Mouse (Mus musculus) liver, postnatal 0 days (tissue): Measurements from ENCODE around the gene Zp3r. TPM values are rescaled to one million over a fixed set of nuclear protein-coding genes. Genes with fewer than 3 reads are reported as not detected.
"Not testable (repeated sequence)": the region's sequence is repeated elsewhere in the genome, so short reads cannot be mapped to it uniquely, and the experiment has no call there.

Source experiments
- ATAC-seq: fragments of 200-750 bp; cut with Nextera tagmentation; 2 replicates; pipeline ENCODE4 v1.8.0; 2017; ENCODE audit warnings: mild to moderate bottlenecking, moderate library complexity
- DNase-seq: peaks from one replicate; pipeline ENCODE4 v3.0.0-alpha.2; 2016
- H3K27ac ChIP-seq: fragments of 300-500 bp; sonication (generic); 2 replicates; pipeline ENCODE4 v1.5.1; 2014; ENCODE audit warnings: antibody characterized with exemption, moderate library complexity, mild to moderate bottlenecking, low read depth
- H3K27me3 ChIP-seq: fragments of 300-500 bp; sonication (generic); 2 replicates; pipeline ENCODE4 v1.6.1; 2014; ENCODE audit warnings: low read length, control low read depth, mixed read lengths; ENCODE audit not compliant: insufficient read depth
- H3K36me3 ChIP-seq: fragments of 300-500 bp; sonication (generic); replicated peaks from 2 replicates; pipeline ENCODE4 v1.6.1; 2014; ENCODE audit warnings: mild to moderate bottlenecking, control low read depth, low read length, moderate library complexity, mixed read lengths; ENCODE audit not compliant: insufficient read depth
- H3K4me1 ChIP-seq: fragments of 300-500 bp; sonication (generic); 2 replicates; pipeline ENCODE4 v1.6.1; 2014; ENCODE audit warnings: antibody characterized with exemption, mild to moderate bottlenecking, control low read depth; ENCODE audit not compliant: insufficient read depth
- H3K4me2 ChIP-seq: fragments of 300-500 bp; sonication (generic); 2 replicates; pipeline ENCODE4 v1.6.1; 2014; ENCODE audit warnings: low read depth, mild to moderate bottlenecking, low read length, moderate library complexity, mixed read lengths
- H3K4me3 ChIP-seq: fragments of 300-500 bp; sonication (generic); 2 replicates; pipeline ENCODE4 v1.5.1; 2014; ENCODE audit warnings: low read depth, low read length
- H3K9ac ChIP-seq: fragments of 300-500 bp; sonication (generic); replicated peaks from 2 replicates; pipeline ENCODE4 v1.6.1; 2014; ENCODE audit warnings: mild to moderate bottlenecking, moderate library complexity
- H3K9me3 ChIP-seq: fragments of 300-500 bp; sonication (generic); 2 replicates; pipeline ENCODE4 v1.6.1; 2016; ENCODE audit warnings: mild to moderate bottlenecking, control low read depth, low read length, mixed read lengths
- CTCF ChIP-seq: sonication (generic); IDR thresholded peaks from 2 replicates; pipeline ENCODE4 v1.5.1; 2016; ENCODE audit warnings: antibody characterized with exemption, low read depth
- EP300 ChIP-seq: IDR thresholded peaks from 2 replicates; pipeline ENCODE4 v1.6.1; 2016; ENCODE audit warnings: antibody characterized with exemption, low read depth, mild to moderate bottlenecking
- WGBS: fragments of 180-500 bp; shearing (Covaris S2); extraction: QIAGEN DNeasy Blood & Tissue Kit; methylation state at CpG from one replicate; pipeline ENCODE4 v1.1.7; 2014; ENCODE audit not compliant: insufficient replicate concordance; 5-methylcytosine and 5-hydroxymethylcytosine counted together
- polyA plus RNA-seq: library from polyadenylated mRNA; unstranded; fragments of >200 nt; fragmentation: Nextera tagmentation; extraction: Ambion mirVana; gene quantifications from 2 replicates; pipeline ENCODE4 v1.2.1, GENCODE M21; 2015

Zp3r gene
- not detected in 2 replicates for polyA plus RNA-seq

DNA sequence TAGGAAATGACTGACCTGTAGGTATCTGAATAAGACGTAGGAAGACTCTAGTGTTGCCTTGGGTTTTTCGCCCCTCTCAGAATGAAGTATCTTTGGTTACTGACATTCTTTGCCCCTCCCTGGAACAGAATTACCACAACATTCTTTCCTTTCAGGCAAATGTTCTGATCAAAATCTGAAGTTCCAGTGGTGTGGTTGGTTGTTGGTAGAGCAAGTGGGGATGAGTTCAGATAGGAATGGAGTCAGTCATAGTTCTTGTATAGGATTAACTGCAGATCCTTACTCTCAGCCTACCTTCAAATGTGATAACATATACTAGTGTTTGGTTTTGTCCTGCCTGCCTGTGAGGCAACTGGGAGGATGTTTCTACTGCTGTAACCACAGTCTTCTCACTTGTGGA, at the start of gene Zp3r:
Gene Zp3r (minus strand): TSS at position 101 of the 400 bp plus-strand sequence.
- H3K27ac ChIP-seq: no peak within 1 kb of the TSS
- 73% methylated on average over 2 of the region's 2 CpGs for WGBS
- DNase-seq (no peak), ATAC-seq (no peak)
- H3K27me3 ChIP-seq: no peaks in the 10 kb centered on the region
- no peaks in the 10 kb centered on the region for H3K36me3 ChIP-seq
- no peaks in the 10 kb centered on the region for H3K4me1 ChIP-seq
- H3K9me3 ChIP-seq: no peaks in the 10 kb centered on the region
- H3K4me2 ChIP-seq: no peak within 1 kb of the TSS
- no peak for TF ChIP-seq CTCF
- TF ChIP-seq EP300: no peak
- H3K9ac ChIP-seq: no peak within 1 kb of the TSS
- no peak within 1 kb of the TSS for H3K4me3 ChIP-seq

- TF ChIP-seq CTCF: no peak
- peak; percentile 75 for TF ChIP-seq EP300
- H3K4me3 ChIP-seq: no peak overlapping the region
- H3K4me1 ChIP-seq: peaks cover 6% of the 10 kb centered on the region; the same call in 1 of the 2 replicates
- H3K4me2 ChIP-seq: no peak overlapping the region
- H3K9me3 ChIP-seq: no peaks in the 10 kb centered on the region
- H3K27me3 ChIP-seq: no peaks in the 10 kb centered on the region
- DNase-seq (no peak), ATAC-seq (peak; percentile 92)
- 53% methylated on average over 2 of the region's 2 CpGs for WGBS
- no peak overlapping the region for H3K9ac ChIP-seq
- H3K27ac ChIP-seq: 0 out of 2 replicates have a peak overlapping the region, but pooled peaks have one; percentile 13
- H3K36me3 ChIP-seq: no peaks in the 10 kb centered on the region
Observed at GRCm38 (mm10) chr1:130678551-130678950, 49.1 kb upstream of the Zp3r start.

GRCm38 (mm10) chr1:130663576-130663975, 34.2 kb upstream of the Zp3r start:
- not testable (repeated sequence) for H3K36me3 ChIP-seq, H3K9ac ChIP-seq, H3K27ac ChIP-seq, DNase-seq, ATAC-seq, H3K9me3 ChIP-seq, H3K4me3 ChIP-seq, H3K4me1 ChIP-seq, H3K4me2 ChIP-seq, H3K27me3 ChIP-seq
- 65% methylated on average over 5 of the region's 5 CpGs for WGBS

GRCm38 (mm10) chr1:130661454-130661853, 32.0 kb upstream of the Zp3r start, which contains the start of gene C4bp:
Gene C4bp, minus strand, starts transcription at chr1:130661632.
- Histone ChIP-seq H3K9ac (no peak within 1 kb of the TSS), H3K27ac (no peak within 1 kb of the TSS), H3K4me2 (peak within 1 kb of the TSS; percentile 46), H3K9me3 (no peaks in the 10 kb centered on the region), H3K27me3 (no peaks in the 10 kb centered on the region), H3K4me3 (no peak within 1 kb of the TSS), H3K36me3 (no peaks in the 10 kb centered on the region), H3K4me1 (peaks cover 4% of the 10 kb centered on the region)
- DNase-seq: no peak
- WGBS: 50% methylated on average over 3 of the region's 3 CpGs
- ATAC-seq: peak; percentile 53; the same call in 1 of the 2 replicates
- TF ChIP-seq CTCF (no peak), EP300 (no peak)

- not testable (repeated sequence) for H3K9me3 ChIP-seq, H3K4me1 ChIP-seq, DNase-seq, H3K4me3 ChIP-seq, ATAC-seq, H3K27ac ChIP-seq, H3K27me3 ChIP-seq, H3K9ac ChIP-seq, H3K4me2 ChIP-seq, H3K36me3 ChIP-seq
- 53% methylated on average over 5 of the region's 5 CpGs for WGBS
Observed at GRCm38 (mm10) chr1:130659641-130660040, 30.2 kb upstream of the Zp3r start.

- DNase-seq (no peak), ATAC-seq (no peak)
- Histone ChIP-seq H3K9me3 (no peaks in the 10 kb centered on the region), H3K4me3 (no peak overlapping the region), H3K4me1 (no peaks in the 10 kb centered on the region), H3K36me3 (no peaks in the 10 kb centered on the region), H3K27me3 (no peaks in the 10 kb centered on the region), H3K27ac (no peak overlapping the region), H3K4me2 (no peak overlapping the region), H3K9ac (no peak overlapping the region)
- TF ChIP-seq EP300 (no peak), CTCF (no peak)
- 67% methylated on average over 4 of the region's 4 CpGs for WGBS
Observed at GRCm38 (mm10) chr1:130644103-130644502, 14.7 kb upstream of the Zp3r start.

GRCm38 (mm10) chr1:130640967-130641366, 11.5 kb upstream of the Zp3r start:
- Histone ChIP-seq H3K27ac (no peak overlapping the region), H3K27me3 (no peaks in the 10 kb centered on the region), H3K4me2 (no peak overlapping the region), H3K4me3 (no peak overlapping the region), H3K4me1 (no peaks in the 10 kb centered on the region), H3K36me3 (no peaks in the 10 kb centered on the region), H3K9me3 (no peaks in the 10 kb centered on the region), H3K9ac (no peak overlapping the region)
- TF ChIP-seq EP300 (no peak), CTCF (no peak)
- DNase-seq (no peak), ATAC-seq (no peak)
